Mouse (Mus musculus): Measurements from ENCODE around the gene Klhl10. TPM values are rescaled to one million over a fixed set of nuclear protein-coding genes. Genes with fewer than 3 reads are reported as not detected.

Gene Klhl10
- total RNA-seq, 2 experiments from 2014 or later: 1.4 to 1.9 TPM

DNA sequence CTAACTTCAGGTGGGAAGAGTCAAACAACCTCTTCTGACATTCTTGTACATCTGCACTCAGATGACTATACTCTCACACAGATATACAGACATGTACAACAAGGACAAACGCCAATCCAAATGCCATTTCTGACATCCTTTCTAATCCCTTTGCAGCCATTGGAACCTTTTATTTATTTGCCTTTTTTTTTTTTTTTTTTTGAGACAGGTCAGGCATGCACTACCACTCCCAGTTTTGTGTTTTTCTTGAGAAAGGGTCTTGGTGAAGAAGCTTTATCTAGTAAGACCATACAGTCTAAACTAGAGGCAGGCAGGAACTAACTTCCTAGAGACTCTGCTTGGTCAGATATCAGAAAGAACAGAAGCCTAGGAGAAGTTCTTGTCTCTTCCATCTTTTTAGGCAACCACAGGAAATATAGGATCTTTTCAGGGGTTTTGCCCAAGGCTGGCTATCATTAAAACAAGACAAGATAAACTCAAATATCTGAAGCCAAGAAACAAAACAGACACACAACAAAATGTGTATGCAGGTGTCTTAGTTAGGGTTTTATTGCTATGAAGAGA is 23.6 kb downstream of the Klhl10 start:
- DNase-seq: no peak

DNA sequence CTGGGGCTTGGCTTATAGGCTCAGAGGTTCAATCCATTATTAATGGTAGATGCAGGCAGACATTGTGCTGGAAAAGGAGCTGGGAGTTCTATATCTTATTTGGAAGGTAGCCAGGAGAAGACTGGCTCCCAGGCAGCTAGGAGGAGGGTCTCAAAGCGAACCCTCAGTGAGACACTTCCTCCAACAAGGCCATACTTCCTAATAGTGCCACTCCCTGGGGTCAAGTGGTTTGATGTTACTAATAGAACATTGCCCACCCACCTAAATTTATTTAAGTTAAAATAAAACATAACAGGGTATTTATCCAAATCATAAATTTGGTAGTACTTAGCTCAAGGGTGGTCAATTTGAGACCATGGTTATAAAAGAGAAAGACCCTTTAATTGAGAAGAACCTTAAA is 24.1 kb downstream of the Klhl10 start:
- DNase-seq: no peak

DNA sequence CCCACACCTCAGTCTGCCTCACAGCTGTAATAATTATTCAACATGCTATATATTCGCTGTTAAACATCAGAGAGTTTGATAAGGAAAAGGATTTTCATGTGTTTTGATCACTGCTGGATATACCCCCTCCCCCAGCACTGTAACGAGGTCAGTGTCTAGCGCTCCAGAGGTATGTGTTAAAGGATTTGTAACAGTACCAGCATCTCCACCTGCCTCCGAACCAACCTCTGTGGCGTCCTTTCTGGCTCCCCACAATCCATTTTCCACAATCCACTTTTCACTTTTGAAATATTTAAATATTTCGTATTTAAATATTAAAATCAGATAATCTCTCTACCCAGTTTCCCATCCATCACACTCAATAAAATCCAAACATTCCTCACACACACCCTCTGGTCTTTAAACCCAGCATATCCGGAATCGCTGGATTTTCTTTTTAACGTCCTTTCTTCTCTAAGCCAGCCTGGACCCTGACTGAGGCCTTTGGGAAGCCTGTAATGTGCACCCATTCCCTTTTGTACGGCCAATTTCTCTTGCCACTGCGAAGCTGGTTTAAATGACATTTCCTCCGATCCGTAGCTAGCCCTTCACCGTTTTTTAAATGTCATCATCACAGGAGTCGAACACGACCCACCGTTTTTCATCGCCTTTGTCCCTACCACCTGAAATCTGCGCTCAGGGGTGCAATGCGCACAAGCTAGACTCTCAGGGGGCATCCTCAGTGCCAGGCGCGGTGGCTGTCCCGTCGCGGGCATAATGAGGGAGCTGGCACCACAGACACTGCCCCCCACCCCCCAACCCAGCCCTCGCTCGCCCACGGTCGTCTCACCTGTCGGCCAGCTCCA is 29.9 kb downstream of the Klhl10 start:
- peak in 1 of 2 experiments; percentile 13 for DNase-seq

DNA sequence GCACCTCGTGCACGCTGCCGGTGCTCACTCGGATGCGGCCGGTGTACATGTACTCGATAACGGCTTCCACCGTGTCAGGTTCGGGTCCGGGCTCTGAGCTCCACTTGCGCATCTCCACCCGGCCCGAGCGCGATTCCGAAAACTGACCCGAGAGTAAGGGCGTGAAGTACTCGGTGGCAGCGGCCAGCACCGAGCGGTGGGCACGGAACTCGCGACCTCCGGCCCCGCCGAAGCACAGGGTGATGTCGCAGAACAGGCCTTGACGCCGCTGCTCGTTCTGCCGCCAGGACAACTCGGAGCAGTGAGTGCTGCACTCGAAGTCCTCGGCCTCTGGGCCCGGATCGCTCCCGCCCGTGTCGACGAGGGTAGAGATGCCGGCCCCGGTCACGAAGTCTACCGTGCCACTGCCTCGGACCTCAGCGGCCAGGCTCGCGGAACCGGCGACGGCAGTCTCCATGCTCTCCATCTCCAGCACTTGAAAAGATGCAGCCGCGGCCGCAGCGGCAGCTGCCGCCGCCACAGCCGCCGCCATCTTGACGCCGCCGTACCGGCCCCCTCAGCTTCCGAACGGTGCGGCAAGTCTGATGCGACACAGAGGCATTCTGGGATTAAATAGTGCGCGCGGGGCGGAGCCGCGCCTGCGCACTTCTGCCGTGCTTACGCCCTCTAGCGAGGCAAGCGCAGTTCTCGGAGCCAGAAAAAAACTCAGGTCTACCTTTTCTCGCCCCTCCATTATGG is 30.6 kb downstream of the Klhl10 start, which contains the start of gene Klhl11:
TSS of gene Klhl11 (minus strand) at position 545 of the 738 bp plus-strand sequence.
- DNase-seq: peak; percentile 90 to 91

DNA sequence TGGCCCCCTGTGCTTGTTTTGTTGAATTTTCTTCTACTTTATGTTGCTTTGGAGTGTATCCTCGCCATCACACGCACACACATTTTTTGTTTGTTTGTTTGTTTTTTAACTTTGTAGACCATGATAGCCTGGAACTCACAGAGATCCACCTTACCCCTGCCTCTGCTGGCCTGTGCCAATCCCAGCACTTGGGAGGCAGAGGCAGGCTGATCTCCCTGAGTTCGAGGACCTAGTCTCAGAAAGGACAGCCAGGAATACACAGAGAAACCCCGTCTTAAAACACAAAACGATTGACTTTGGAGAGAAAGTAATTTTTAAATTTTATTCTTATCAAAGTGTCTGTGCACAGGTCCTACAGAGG is 31.2 kb downstream of the Klhl10 start:
- DNase-seq: no peak

DNA sequence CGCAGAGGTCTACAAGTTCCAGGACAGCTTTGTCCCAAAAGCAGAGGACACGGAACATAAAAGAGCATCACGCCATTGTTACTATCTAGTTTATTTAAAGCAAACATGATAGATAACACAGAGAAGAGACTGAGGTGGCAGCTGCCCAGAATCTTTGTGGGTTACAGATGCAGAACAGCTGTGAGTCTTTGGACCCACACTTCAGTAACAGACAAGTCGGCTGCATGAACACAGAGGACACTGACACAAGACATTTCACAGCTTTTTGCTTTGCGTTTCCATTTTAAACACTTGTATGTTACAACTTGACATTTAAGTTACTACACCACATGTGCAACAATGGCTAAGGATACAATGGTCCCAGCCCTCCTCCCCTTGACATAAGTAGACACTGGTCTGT is 34.6 kb downstream of the Klhl10 start:
- no peak for DNase-seq

DNA sequence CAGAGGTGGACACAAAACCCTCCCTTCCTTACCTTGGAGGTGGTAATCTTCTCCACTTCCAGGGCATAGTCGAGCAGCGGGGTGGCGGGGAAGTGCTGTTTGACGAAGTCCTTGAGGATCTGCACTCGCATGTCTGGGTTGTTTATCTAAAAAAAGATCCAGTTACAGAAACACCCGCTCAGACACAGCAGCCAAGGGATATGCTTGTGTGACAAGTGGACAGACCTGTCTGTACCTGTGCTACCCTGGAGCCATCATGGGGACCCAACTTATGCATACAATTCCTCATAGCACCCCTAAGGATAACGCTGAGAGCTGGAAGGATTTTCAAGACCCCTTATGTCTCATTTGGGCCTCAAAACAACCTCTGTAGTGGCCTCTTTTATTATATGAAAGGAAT is 37.4 kb downstream of the Klhl10 start:
- no peak for DNase-seq

DNA sequence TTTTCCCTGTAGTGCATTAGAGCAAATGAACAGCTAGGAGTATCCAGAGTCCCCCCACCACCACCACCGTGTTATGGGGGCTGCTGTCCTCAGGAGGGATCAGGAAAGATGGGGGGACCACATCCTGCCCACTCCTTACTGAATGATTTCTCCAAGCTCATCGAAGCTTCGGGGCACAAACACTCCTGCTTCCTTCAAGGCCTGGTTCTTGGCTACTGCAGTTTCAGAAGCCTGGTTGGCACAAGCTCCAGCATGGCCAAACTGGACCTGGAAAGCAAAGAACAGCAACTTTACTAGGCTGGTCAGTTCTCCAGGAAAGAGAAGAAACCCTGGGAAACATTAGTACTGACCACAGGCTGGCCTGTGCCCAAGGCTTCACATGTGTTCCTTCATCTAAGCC is 42.7 kb downstream of the Klhl10 start:
- no peak for DNase-seq

DNA sequence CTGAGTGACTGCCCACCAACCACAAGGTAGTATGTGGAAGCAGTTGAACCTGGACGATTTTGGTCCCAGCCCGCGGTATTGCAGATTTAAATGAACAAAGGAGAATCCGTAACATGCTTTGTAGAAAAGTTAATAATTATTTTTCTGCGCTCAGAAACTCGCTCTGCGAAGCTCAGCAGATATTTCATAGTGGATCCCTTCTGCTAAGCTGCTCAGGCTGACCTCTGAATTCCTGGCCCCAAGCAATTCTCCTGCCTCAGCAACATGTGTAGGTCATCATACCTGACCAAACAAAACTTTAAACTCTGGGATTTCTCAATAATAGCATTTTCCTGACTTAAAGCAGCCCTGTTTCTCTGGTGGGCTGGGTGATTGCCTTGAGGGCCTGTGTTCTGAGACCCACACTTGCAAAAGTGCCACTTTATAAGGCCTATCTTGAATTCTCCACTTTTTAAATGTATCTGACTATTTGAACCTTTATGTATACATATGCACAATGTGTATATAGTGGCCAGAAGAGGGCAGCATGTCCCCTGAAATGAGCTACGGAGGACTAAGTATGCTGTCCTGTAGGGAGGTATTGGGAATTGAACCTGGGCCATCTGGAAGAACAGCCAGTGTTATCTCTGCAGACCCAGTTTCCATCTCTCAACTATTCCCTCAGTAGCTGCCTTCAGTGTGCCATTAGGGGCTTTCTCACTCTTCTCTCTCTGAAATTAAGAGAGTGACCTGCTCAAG is 44.3 kb downstream of the Klhl10 start:
- DNase-seq: no peak

DNA sequence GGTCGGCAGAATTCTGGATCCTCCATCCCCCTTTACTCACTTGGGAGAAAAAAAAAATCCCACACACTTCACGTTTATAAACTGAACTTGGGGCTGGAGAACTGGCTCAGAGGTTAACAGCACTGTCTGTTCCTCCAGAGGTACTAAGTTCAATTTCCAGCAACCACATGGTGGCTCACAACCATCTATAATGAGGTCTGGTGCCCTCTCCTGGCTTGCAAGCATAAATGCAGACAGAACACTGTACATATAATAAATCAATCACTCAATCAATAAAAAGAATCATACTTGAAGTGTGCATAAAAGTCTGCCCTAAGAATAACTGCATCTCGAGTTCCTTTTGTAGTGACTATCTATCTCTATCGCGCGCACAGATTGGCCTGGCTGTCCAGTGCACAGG is 49.2 kb downstream of the Klhl10 start:
- DNase-seq: no peak

DNA sequence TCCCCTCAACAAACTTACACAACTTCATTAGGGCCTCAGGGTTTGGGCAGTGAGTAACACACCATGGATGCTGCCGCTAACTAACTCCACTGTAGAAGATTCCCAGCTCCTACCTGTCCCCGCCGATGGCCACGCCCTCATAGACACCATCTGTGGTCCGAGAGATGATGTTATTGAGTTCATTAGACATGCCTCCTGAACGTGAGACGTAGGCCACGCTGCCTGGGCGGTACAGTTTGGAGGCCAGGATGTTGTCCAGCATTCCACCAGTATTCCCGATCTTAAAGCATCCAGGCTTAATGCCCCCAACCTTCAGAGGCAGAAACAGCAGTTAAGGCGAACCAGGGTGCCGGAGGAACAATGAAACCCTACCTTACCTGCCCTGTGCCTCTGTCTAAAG is 52.1 kb downstream of the Klhl10 start:
- DNase-seq: no peak

DNA sequence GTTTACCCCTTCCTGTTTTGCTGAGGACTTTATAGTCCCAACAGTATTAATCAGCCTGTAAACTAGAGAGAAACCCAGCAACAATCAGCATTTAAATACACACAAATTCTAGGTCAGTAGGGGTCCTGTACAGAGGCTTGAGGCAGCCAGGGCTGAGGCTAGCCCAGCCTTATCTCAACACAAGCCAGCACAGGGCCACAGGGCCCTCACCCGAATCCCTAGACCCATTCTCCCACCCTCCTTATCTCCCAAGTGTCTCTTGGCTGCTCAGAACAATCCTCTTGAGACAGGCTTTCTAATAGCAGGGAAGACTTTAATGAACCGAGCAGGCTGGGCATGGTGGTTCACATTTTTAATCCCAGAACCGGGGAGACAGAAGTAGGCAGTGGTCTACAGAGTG is 58.5 kb downstream of the Klhl10 start:
- DNase-seq: no peak

DNA sequence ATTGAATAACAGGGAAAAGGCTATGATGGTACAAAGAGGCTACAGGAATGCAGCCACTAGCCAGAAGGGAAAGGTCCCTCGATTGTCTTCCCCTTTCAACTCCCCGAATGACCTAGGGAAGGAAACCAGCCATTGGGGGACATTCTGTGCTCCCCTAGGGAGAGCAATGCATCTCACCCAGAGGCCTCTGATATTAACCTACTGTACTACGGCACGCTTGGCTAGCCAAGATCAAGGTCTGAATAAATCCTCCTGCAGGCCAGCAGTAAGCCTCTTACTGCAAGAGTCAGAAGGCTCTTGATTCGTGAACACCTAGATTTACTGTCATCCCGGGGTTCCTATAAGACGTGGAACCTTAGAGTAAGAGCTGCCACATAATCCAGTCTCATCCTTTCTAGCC is 58.9 kb downstream of the Klhl10 start:
- DNase-seq: no peak

DNA sequence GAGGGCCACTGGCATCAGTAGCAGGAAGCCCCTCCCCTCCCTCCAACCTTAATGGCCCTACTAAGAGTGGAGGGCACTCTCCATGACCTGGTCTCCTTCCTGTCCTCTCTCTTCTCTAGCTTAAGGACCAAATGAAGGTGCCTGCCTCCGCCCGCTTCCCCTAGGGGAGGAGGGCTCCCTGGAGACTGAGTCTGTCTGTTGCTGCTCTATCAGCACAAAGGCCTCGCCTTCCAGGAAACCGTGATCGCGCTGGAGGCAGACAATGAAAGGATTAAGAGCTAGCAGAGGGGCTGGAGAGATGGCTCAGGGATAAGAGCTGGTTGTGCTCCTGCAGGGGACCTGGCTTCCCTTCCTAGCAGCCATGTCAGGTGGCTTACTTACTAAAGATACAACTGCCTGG is 59.6 kb downstream of the Klhl10 start:
- DNase-seq: no peak

DNA sequence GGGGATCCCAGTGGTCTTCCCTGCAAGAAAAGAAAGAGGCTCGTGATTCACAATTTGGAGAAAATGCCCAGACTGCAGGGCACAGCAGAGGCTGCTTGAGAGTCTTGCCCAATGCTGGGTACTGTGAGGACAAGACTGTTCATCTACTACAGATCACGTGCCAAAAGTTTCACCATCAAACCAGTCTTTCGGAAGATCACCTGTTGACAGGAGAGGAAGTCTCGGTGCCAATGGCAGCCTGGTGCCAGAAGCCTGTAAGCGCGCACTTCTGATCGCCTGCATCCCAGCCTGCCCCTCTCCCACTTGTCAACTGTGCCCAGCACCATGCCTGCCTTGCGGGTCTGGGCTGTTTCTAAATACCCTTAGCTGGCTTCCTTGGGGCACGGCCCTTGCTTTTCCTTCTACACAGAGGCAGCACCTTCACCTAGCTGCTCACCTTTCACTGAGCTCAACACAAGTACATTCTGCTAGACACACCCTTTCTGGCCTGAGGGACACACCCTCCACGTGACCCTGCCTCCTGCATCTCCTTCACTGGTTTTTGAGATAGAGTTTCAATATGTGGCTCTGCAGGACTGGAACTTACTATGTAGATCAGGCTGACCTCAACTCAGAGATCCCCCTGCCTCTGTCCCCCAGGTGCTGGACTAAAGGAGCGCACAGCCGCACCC is 63.4 kb downstream of the Klhl10 start:
- no peak for DNase-seq

DNA sequence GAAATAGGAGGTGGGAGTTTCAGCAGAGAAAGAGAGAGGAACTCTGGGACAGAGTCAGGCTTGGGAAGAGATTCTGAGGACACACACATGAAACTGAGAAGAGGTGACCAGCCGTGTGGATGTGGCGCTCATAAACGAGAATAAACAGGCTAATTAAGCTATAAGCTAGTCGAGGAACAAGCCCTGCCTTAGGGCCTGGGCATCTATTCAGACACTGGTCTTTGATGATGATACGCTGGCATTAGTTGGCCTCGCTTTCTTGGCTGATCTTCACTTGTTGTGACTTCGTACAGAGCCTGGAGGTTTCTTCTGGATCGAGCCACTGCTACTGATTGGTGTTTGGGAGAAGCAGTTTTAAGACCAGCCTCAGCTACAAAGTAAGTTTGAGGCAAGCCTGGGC is 64.3 kb downstream of the Klhl10 start:
- DNase-seq: no peak

Small RNAs within 50 kb of the gene (microRNA-seq; reads per million reads assigned to microRNA genes)
- 0 reads per million in 2 experiments for gene Gm27374
- 0 to 0.21 reads per million in 2 experiments for gene Mir7116

Other genes with a start within 250 kb of the Klhl10 start
- gene Krt9, start 248.7 kb upstream of the Klhl10 start, total RNA-seq (2021): 1 to 10 TPM; 2.5 to 2.7 TPM
- gene Krt14, start 234.4 kb upstream of the Klhl10 start, total RNA-seq (2021): not detected
- gene Krt16, start 193.0 kb upstream of the Klhl10 start, total RNA-seq (2021): not detected
- not detected for gene Krt17, start 180.9 kb upstream of the Klhl10 start, total RNA-seq (2021)
- gene Krt42, start 172.0 kb upstream of the Klhl10 start, total RNA-seq (2021): not detected
- gene Eif1, start 122.0 kb upstream of the Klhl10 start, total RNA-seq (2021): 100 to 1,000 TPM; 775 to 777 TPM
- not detected for gene Gast, start 107.5 kb upstream of the Klhl10 start, total RNA-seq (2021)
- gene Hap1, start 85.8 kb upstream of the Klhl10 start, total RNA-seq (2021): 100 to 1,000 TPM; 148 to 154 TPM
- 10 to 100 TPM; 36.5 to 39.8 TPM for gene Jup, start 44.2 kb upstream of the Klhl10 start, total RNA-seq (2021)
- 1 to 10 TPM; 8.7 to 9.4 TPM for gene P3h4, start 27.1 kb upstream of the Klhl10 start, total RNA-seq (2021)
- gene Fkbp10, start 26.2 kb upstream of the Klhl10 start, total RNA-seq (2021): 1 to 10 TPM; 4.4 to 5.0 TPM
- 10 to 100 TPM; 56.9 to 62.8 TPM for gene Nt5c3b, start 109 bp upstream of the Klhl10 start, total RNA-seq (2021)
- 100 to 1,000 TPM; 126 to 127 TPM for gene Klhl11, start 30.8 kb downstream of the Klhl10 start, total RNA-seq (2021)
- gene Acly, start 86.1 kb downstream of the Klhl10 start, total RNA-seq (2021): 100 to 1,000 TPM; 103 to 109 TPM
- 1 to 10 TPM in 1 of 2 experiments, under 1 TPM in 1; 0.82 to 1.3 TPM for gene Ttc25, start 103.7 kb downstream of the Klhl10 start, total RNA-seq (2021)
- 100 to 1,000 TPM; 246 to 256 TPM for gene Cnp, start 133.0 kb downstream of the Klhl10 start, total RNA-seq (2021)
- gene Nkiras2, start 177.3 kb downstream of the Klhl10 start, total RNA-seq (2021): 10 to 100 TPM; 12.5 to 15.1 TPM
- gene Dnajc7, start 178.3 kb downstream of the Klhl10 start, total RNA-seq (2021): 100 to 1,000 TPM; 249 to 265 TPM